In the genomic region with DNA sequence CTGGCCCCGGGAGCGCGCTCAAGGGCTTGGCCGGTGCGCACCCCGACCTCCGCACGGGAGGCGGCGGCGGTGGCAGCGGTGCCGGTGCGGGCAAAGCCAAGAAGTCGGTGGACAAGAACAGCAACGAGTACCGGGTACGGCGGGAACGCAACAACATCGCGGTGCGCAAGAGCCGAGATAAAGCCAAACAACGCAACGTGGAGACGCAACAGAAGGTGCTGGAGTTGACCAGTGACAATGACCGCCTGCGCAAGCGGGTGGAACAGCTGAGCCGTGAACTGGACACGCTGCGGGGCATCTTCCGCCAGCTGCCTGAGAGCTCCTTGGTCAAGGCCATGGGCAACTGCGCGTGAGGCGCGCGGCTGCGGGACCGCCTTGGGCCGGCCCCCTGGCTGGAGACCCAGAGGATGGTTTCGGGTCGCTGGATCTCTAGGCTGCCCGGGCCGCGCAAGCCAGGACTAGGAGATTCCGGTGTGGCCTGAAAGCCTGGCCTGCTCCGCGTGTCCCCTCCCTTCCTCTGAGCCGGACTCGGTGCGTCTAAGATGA, we compare ENCODE assay signal across 8 mouse cellular contexts. TPM values are rescaled to one million over a fixed set of nuclear protein-coding genes. Genes with fewer than 3 reads are reported as not detected.
DNase-seq lines count a peak whose midpoint lies in the region; ATAC-seq lines count a peak whose summit lies in the region.

No protein-coding gene starts in this region.

- H3K9ac ChIP-seq in forebrain, embryonic 12.5 days = peak overlapping the region; percentile 56
- no peak overlapping the region; the same call in 1 of the 2 replicates for H3K9ac ChIP-seq in hindbrain, embryonic 11.5 days (ENCODE audit: low read depth, low read length)
- peak overlapping the region; percentile 63 for H3K9ac ChIP-seq in limb, embryonic 12.5 days (replicated peaks)
- H3K9ac ChIP-seq in neural tube, embryonic 14.5 days (replicated peaks; ENCODE audit: low read depth, low read length) = peak overlapping the region; percentile 50

- H3K9me3 ChIP-seq in forebrain, embryonic 12.5 days = no peaks in the 10 kb centered on the region
- no peaks in the 10 kb centered on the region for H3K9me3 ChIP-seq in hindbrain, embryonic 11.5 days (ENCODE audit: control insufficient read depth, low read length)
- no peaks in the 10 kb centered on the region for H3K9me3 ChIP-seq in limb, embryonic 12.5 days
- H3K9me3 ChIP-seq in neural tube, embryonic 14.5 days (ENCODE audit: control insufficient read depth, low read length) = no peaks in the 10 kb centered on the region

- H3K4me1 ChIP-seq in forebrain, embryonic 12.5 days = peaks cover 30% of the 10 kb centered on the region
- H3K4me1 ChIP-seq in hindbrain, embryonic 11.5 days (replicated peaks; ENCODE audit: control insufficient read depth, insufficient read depth, low read length) = peaks cover 9% of the 10 kb centered on the region
- peaks cover 18% of the 10 kb centered on the region for H3K4me1 ChIP-seq in limb, embryonic 12.5 days (replicated peaks)
- peaks cover 23% of the 10 kb centered on the region for H3K4me1 ChIP-seq in neural tube, embryonic 14.5 days (ENCODE audit: control insufficient read depth, insufficient read depth, low read length)

- DNase-seq in cerebellum, adult 11-12 months = peak; percentile 60
- peak; percentile 36 for DNase-seq in adrenal gland, postnatal 25 days
- peak; percentile 58 for DNase-seq in hindbrain, embryonic 11.5 days (ENCODE audit: low spot score)
- DNase-seq in urinary bladder, postnatal 14 days (ENCODE audit: low spot score) = no peak

- no peak overlapping the region for H3K27ac ChIP-seq in forebrain, embryonic 12.5 days
- no peak overlapping the region for H3K27ac ChIP-seq in hindbrain, embryonic 11.5 days (ENCODE audit: low read depth, low read length)
- H3K27ac ChIP-seq in limb, embryonic 12.5 days = no peak overlapping the region
- no peak overlapping the region for H3K27ac ChIP-seq in neural tube, embryonic 14.5 days (ENCODE audit: low read depth, low read length)

- H3K4me3 ChIP-seq in forebrain, embryonic 12.5 days (replicated peaks) = peak overlapping the region; percentile 49
- H3K4me3 ChIP-seq in hindbrain, embryonic 11.5 days (ENCODE audit: low read depth, low read length) = peak overlapping the region; percentile 54
- H3K4me3 ChIP-seq in limb, embryonic 12.5 days (replicated peaks) = peak overlapping the region; percentile 55
- peak overlapping the region; percentile 49 for H3K4me3 ChIP-seq in neural tube, embryonic 14.5 days (ENCODE audit: low read depth, low read length)

- H3K27me3 ChIP-seq in forebrain, embryonic 12.5 days = peaks cover 84% of the 10 kb centered on the region
- peaks cover 63% of the 10 kb centered on the region for H3K27me3 ChIP-seq in hindbrain, embryonic 11.5 days (ENCODE audit: control insufficient read depth, insufficient read depth, low read length)
- peaks cover 87% of the 10 kb centered on the region for H3K27me3 ChIP-seq in limb, embryonic 12.5 days
- H3K27me3 ChIP-seq in neural tube, embryonic 14.5 days (ENCODE audit: control insufficient read depth, insufficient read depth, low read length) = peaks cover 37% of the 10 kb centered on the region

- H3K4me2 ChIP-seq in forebrain, embryonic 12.5 days = peak overlapping the region; percentile 92
- peak overlapping the region; percentile 98 for H3K4me2 ChIP-seq in hindbrain, embryonic 11.5 days (replicated peaks; ENCODE audit: low read depth, low read length)
- H3K4me2 ChIP-seq in limb, embryonic 12.5 days = peak overlapping the region; percentile 93
- H3K4me2 ChIP-seq in neural tube, embryonic 14.5 days (ENCODE audit: low read depth, low read length) = peak overlapping the region; percentile 100

- ATAC-seq in cerebellum, adult (ENCODE audit: insufficient number of reproducible peaks, low FRiP score, low TSS enrichment) = no peak
- no peak for ATAC-seq in forebrain, embryonic 12.5 days (ENCODE audit: low FRiP score)
- no peak for ATAC-seq in hindbrain, embryonic 11.5 days (ENCODE audit: low FRiP score)
- no peak for ATAC-seq in limb, embryonic 12.5 days (ENCODE audit: insufficient number of reproducible peaks, insufficient read depth, low FRiP score, low TSS enrichment, low read depth)
- no peak for ATAC-seq in neural tube, embryonic 14.5 days (ENCODE audit: low read depth)

- WGBS in forebrain, embryonic 12.5 days = under 1% methylated on average over 53 of the region's 53 CpGs
- WGBS in hindbrain, embryonic 11.5 days = 1% methylated on average over 53 of the region's 53 CpGs
- under 1% methylated on average over 53 of the region's 53 CpGs for WGBS in limb, embryonic 12.5 days
- WGBS in neural tube, embryonic 14.5 days = under 1% methylated on average over 52 of the region's 53 CpGs

- H3K36me3 ChIP-seq in forebrain, embryonic 12.5 days (replicated peaks) = no peaks in the 10 kb centered on the region
- no peaks in the 10 kb centered on the region for H3K36me3 ChIP-seq in hindbrain, embryonic 11.5 days (ENCODE audit: control insufficient read depth, insufficient read depth, low read length)
- no peaks in the 10 kb centered on the region for H3K36me3 ChIP-seq in limb, embryonic 12.5 days
- no peaks in the 10 kb centered on the region for H3K36me3 ChIP-seq in neural tube, embryonic 14.5 days (ENCODE audit: control insufficient read depth, insufficient read depth, low read length)

RNA-seq across cellular contexts. Expression of a gene that starts 1.1 kb away (rescaled TPM):
- 115 and 116 TPM in 2 replicates for total RNA-seq in adrenal gland, postnatal 25 days (2021)
- 0.58 and 1.1 TPM in 2 replicates for polyA plus RNA-seq in forebrain, embryonic 12.5 days (2016; fragmentation: Nextera tagmentation; extraction: Ambion mirVana)
- polyA plus RNA-seq in hindbrain, embryonic 11.5 days (2014; fragmentation: Nextera tagmentation; extraction: Ambion mirVana) = 0.43 and 0.54 TPM in 2 replicates
- polyA plus RNA-seq in limb, embryonic 12.5 days (2016; fragmentation: Nextera tagmentation; extraction: Ambion mirVana) = 1.6 and 1.8 TPM in 2 replicates
- polyA plus RNA-seq in neural tube, embryonic 14.5 days (2014; fragmentation: Nextera tagmentation; extraction: Ambion mirVana) = 0.62 and 0.77 TPM in 2 replicates
